Mouse (Mus musculus): ENCODE measurements at regions not wholly inside any gene's neighbourhood (a gene's known extent, or its start where the extent isn't known, plus 50 kb on each side); places are given as distances from the start of the nearest gene placed in this dataset.

- no peak for TF ChIP-seq POLR2A (IDR thresholded peaks at IDR 0.05; ENCODE audit: borderline replicate concordance, extremely low read depth, insufficient read depth, insufficient read length, poor library complexity, severe bottlenecking)
- no peak for TF ChIP-seq CTCF (IDR thresholded peaks at IDR 0.05; ENCODE audit: borderline replicate concordance, extremely low read depth, insufficient read depth, insufficient read length)
Measured at GRCm38 (mm10) chr12:25309234-25309633, 212.3 kb upstream of the Id2 start.
